Mouse (Mus musculus) thymus, adult 18-20 months (tissue): ENCODE data around the gene Gse1.

Experiments
- DNase-seq, 2 experiments: peaks; one replicate each; pipeline ENCODE4 v3.0.0; 2022; ENCODE audit warnings: mixed read lengths in 2 of 2

The Gse1 gene

GRCm38 (mm10) chr8:120377803-120378189, 149.5 kb downstream of the Gse1 start:
- no peak for DNase-seq

GRCm38 (mm10) chr8:120378306-120378705, 150.1 kb downstream of the Gse1 start:
- no peak for DNase-seq

- no peak for DNase-seq
These were observed 150.8 kb downstream of the Gse1 start for GRCm38 (mm10) chr8:120379015-120379414.

GRCm38 (mm10) chr8:120381865-120382264, 153.6 kb downstream of the Gse1 start:
- no peak for DNase-seq

GRCm38 (mm10) chr8:120382436-120383203, 154.4 kb downstream of the Gse1 start:
- DNase-seq = no peak

GRCm38 (mm10) chr8:120383204-120383560, 154.9 kb downstream of the Gse1 start:
- no peak for DNase-seq

- no peak for DNase-seq
These were observed 155.5 kb downstream of the Gse1 start for GRCm38 (mm10) chr8:120383713-120384112.

GRCm38 (mm10) chr8:120384745-120385144, 156.5 kb downstream of the Gse1 start:
- DNase-seq = no peak

GRCm38 (mm10) chr8:120388246-120388645, 160.0 kb downstream of the Gse1 start:
- no peak for DNase-seq

GRCm38 (mm10) chr8:120390598-120390997, 162.3 kb downstream of the Gse1 start:
- no peak for DNase-seq

- DNase-seq = no peak
These were observed 163.6 kb downstream of the Gse1 start for GRCm38 (mm10) chr8:120391856-120392255.

- no peak for DNase-seq
These were observed 164.8 kb downstream of the Gse1 start for GRCm38 (mm10) chr8:120393085-120393484.

GRCm38 (mm10) chr8:120393871-120394275, 165.6 kb downstream of the Gse1 start:
- DNase-seq = no peak

GRCm38 (mm10) chr8:120395892-120396291, 167.6 kb downstream of the Gse1 start:
- DNase-seq = no peak

GRCm38 (mm10) chr8:120396756-120397155, 168.5 kb downstream of the Gse1 start:
- DNase-seq = no peak

- DNase-seq = no peak
These were observed 169.5 kb downstream of the Gse1 start for GRCm38 (mm10) chr8:120397444-120398411.

GRCm38 (mm10) chr8:120399212-120399934, 171.1 kb downstream of the Gse1 start:
- peak; percentile 39 to 52 for DNase-seq

- no peak for DNase-seq
These were observed 173.0 kb downstream of the Gse1 start for GRCm38 (mm10) chr8:120401216-120401615.

GRCm38 (mm10) chr8:120401712-120402111, 173.5 kb downstream of the Gse1 start:
- no peak for DNase-seq

- no peak for DNase-seq
These were observed 175.5 kb downstream of the Gse1 start for GRCm38 (mm10) chr8:120403606-120404269.

- DNase-seq = no peak
These were observed 176.4 kb downstream of the Gse1 start for GRCm38 (mm10) chr8:120404609-120405036.

- no peak for DNase-seq
These were observed 177.9 kb downstream of the Gse1 start for GRCm38 (mm10) chr8:120406008-120406632.
